Mouse (Mus musculus) kidney, adult 2 months (tissue): ENCODE measurements at regions not wholly inside any gene's neighbourhood (a gene's known extent, or its start where the extent isn't known, plus 50 kb on each side); places are given as distances from the start of the nearest gene placed in this dataset.

Experiments
- CTCF ChIP-seq: fragments of 200-500 bp; conservative IDR thresholded peaks from 2 replicates; pipeline ENCODE4 v1.5.1; 2011; ENCODE audit warnings: low read depth, mild to moderate bottlenecking, control low read depth, low read length, moderate library complexity, mixed read lengths; ENCODE audit not compliant: insufficient read depth, insufficient read length
- POLR2A ChIP-seq: fragments of 200-500 bp; IDR thresholded peaks from one replicate; pipeline ENCODE4 v1.6.1; 2011; ENCODE audit warnings: low read depth, low read length, control low read depth

GRCm38 (mm10) chr1:150167172-150167571 is 67.3 kb downstream of the Ptgs2 start:
- TF ChIP-seq POLR2A, result no peak
- TF ChIP-seq CTCF, result no peak
